Mouse (Mus musculus): Measurements from ENCODE around the gene Atp5e.

DNA sequence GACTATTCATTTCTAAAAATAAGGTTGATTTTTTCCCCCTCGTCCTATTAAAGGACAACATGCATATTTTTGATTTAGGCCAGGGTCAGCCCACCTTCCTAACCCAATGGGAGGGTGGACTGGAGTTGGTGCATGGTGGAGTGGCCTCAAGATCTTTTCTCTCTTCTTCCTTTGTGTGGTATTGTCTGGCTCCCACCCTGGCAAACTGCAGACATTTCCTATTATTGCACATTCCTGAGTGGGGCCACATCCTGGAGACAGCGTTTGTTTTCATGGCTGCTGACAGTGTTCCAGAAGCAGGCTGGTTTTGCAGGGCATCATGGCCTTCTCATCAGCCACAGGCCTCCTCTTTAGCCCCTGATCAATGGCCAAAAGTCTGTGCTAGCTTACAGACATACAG, 20.9 kb downstream of the Atp5e start:
- TF ChIP-seq POLR2A (IDR thresholded peaks at IDR 0.05; ENCODE audit: low read depth, low read length): no peak
- no peak for TF ChIP-seq CTCF (conservative IDR thresholded peaks at IDR 0.05; ENCODE audit: insufficient read depth, insufficient read length, low read depth, low read length)

Data from kidney, adult 2 months (tissue).